ENCODE assay signal across 17 mouse cellular contexts in genomic region chr3:97007010-97007448, GRCm38 (mm10).
DNase-seq lines count a peak whose midpoint lies in the region; ATAC-seq and TF ChIP-seq lines count a peak whose summit lies in the region.
"Had no signal": no experiment of that assay in that cellular context is flagged by ENCODE, and none has a peak within 500 bp of the region (broad histone marks: within the 10 kb centered on the region; RNA-seq: fewer than 3 reads in every experiment).

No protein-coding gene starts in this region.

- TF ChIP-seq CTCF in heart, postnatal 0 days (IDR thresholded peaks at IDR 0.05; ENCODE audit: low read depth): no peak

- no peak overlapping the region for H3K4me3 ChIP-seq in heart, postnatal 0 days (ENCODE audit: low read depth, low read length)
- H3K4me3 ChIP-seq in limb, embryonic 15.5 days: no peak overlapping the region
- H3K4me3 ChIP-seq: forebrain, embryonic 15.5 days; heart, embryonic 10.5 days; hindbrain, embryonic 10.5 days; intestine, embryonic 15.5 days had no signal

- TF ChIP-seq EP300 in heart, postnatal 0 days (IDR thresholded peaks at IDR 0.05; ENCODE audit: low read depth): no peak

- H3K4me1 ChIP-seq in heart, postnatal 0 days (ENCODE audit: control insufficient read depth, insufficient read depth): no peaks in the 10 kb centered on the region
- H3K4me1 ChIP-seq in limb, embryonic 15.5 days: no peaks in the 10 kb centered on the region
- H3K4me1 ChIP-seq: forebrain, embryonic 15.5 days; heart, embryonic 10.5 days; intestine, embryonic 15.5 days had no signal

- DNase-seq in heart, postnatal 0 days (ENCODE audit: low spot score): peak; percentile 36
- no peak for DNase-seq in heart, postnatal 14 days
- DNase-seq in Muller cell, postnatal 12 days (ENCODE audit: inconsistent ontology term): peak; percentile 69
- DNase-seq in cerebellum, postnatal 10 days: no peak
- DNase-seq in left cerebral cortex, postnatal 14 days (ENCODE audit: low spot score in 2 of 2): no peak
- DNase-seq: adrenal gland, adult 8-10 months; B cell, adult 2 months; cerebellum, adult 18-20 months; cerebellum, adult 9-11 months; gastrocnemius, postnatal 36 days; heart, adult 18-20 months had no signal

- no peaks in the 10 kb centered on the region for H3K36me3 ChIP-seq in heart, postnatal 0 days (replicated peaks; ENCODE audit: control insufficient read depth, insufficient read depth, low read length)
- H3K36me3 ChIP-seq in limb, embryonic 15.5 days: no peaks in the 10 kb centered on the region
- H3K36me3 ChIP-seq: forebrain, embryonic 15.5 days; heart, embryonic 10.5 days; hindbrain, embryonic 10.5 days; intestine, embryonic 15.5 days had no signal

- intact Hi-C loops in heart, postnatal 14 days (cut with DNase I): no loop called here
- intact Hi-C loops in left cerebral cortex, postnatal 14 days (cut with DNase I): no loop called here

- H3K27ac ChIP-seq in heart, postnatal 0 days (ENCODE audit: low read depth): no peak overlapping the region
- no peak overlapping the region for H3K27ac ChIP-seq in limb, embryonic 15.5 days
- H3K27ac ChIP-seq: forebrain, embryonic 15.5 days; heart, embryonic 10.5 days; hindbrain, embryonic 10.5 days; hindbrain, embryonic 14.5 days; intestine, embryonic 15.5 days had no signal

- ATAC-seq in heart, postnatal 0 days (ENCODE audit: insufficient read depth, low read depth): no peak
- ATAC-seq in limb, embryonic 15.5 days (ENCODE audit: insufficient number of reproducible peaks, low FRiP score, low TSS enrichment, low read depth): peak; percentile 71; the same call in 1 of the 2 replicates
- ATAC-seq: forebrain, embryonic 15.5 days; intestine, embryonic 15.5 days had no signal

- H3K9ac ChIP-seq in heart, postnatal 0 days (replicated peaks; ENCODE audit: low read depth, low read length): no peak overlapping the region
- H3K9ac ChIP-seq in limb, embryonic 15.5 days: no peak overlapping the region
- H3K9ac ChIP-seq: forebrain, embryonic 15.5 days; hindbrain, embryonic 14.5 days; intestine, embryonic 15.5 days had no signal

- H3K4me2 ChIP-seq in heart, postnatal 0 days (ENCODE audit: low read depth, low read length): no peak overlapping the region
- no peak overlapping the region for H3K4me2 ChIP-seq in limb, embryonic 15.5 days
- H3K4me2 ChIP-seq: forebrain, embryonic 15.5 days; hindbrain, embryonic 14.5 days; intestine, embryonic 15.5 days had no signal

- H3K9me3 ChIP-seq in heart, postnatal 0 days (replicated peaks; ENCODE audit: control insufficient read depth, low read length): no peaks in the 10 kb centered on the region
- no peaks in the 10 kb centered on the region for H3K9me3 ChIP-seq in limb, embryonic 15.5 days
- H3K9me3 ChIP-seq: forebrain, embryonic 15.5 days; heart, embryonic 10.5 days; hindbrain, embryonic 10.5 days; intestine, embryonic 15.5 days had no signal

- WGBS in heart, postnatal 0 days: 41% methylated on average over 3 of the region's 3 CpGs
- 50% methylated on average over 3 of the region's 3 CpGs for WGBS in limb, embryonic 15.5 days

- no peaks in the 10 kb centered on the region for H3K27me3 ChIP-seq in heart, postnatal 0 days (ENCODE audit: control insufficient read depth, insufficient read depth, low read length)
- no peaks in the 10 kb centered on the region for H3K27me3 ChIP-seq in limb, embryonic 15.5 days
- H3K27me3 ChIP-seq: forebrain, embryonic 15.5 days; intestine, embryonic 15.5 days had no signal

Comparison
In these comparisons a context has a peak if more than half of its experiments do, and no peak if none do; other contexts are left out.
1. DNase-seq: peak in heart, postnatal 0 days (single experiment) and Muller cell, postnatal 12 days (single experiment); none in heart, postnatal 14 days (0 of 2), cerebellum, postnatal 10 days (0 of 2) and left cerebral cortex, postnatal 14 days (0 of 2).